Mouse (Mus musculus) heart, adult 11 months (tissue): Measurements from ENCODE around the gene Eml3.

Experiments used
- DNase-seq: peaks from one replicate; pipeline ENCODE4 v3.0.0; 2022

Eml3 gene

GRCm38 (mm10) chr19:8989066-8989566, 59.8 kb downstream of the Eml3 start, which contains the start of gene Ahnak:
TSS of gene Ahnak (plus strand) at chr19:8989284.
- DNase-seq = peak; percentile 100

GRCm38 (mm10) chr19:8989567-8990431, 60.4 kb downstream of the Eml3 start:
- peak; percentile 100 for DNase-seq

GRCm38 (mm10) chr19:8990432-8991102, 61.2 kb downstream of the Eml3 start:
- DNase-seq = no peak
